Mouse (Mus musculus) G1E (cell line): Measurements from ENCODE around the gene Ryr1.
A peak's percentile ranks its signal among the peaks of the same experiment; 100 is the strongest.

Source experiments
- CTCF ChIP-seq: IDR thresholded peaks from 2 replicates; pipeline ENCODE4 v1.5.1; 2012; ENCODE audit warnings: low read depth, low read length, inconsistent platforms, mixed read lengths
- GATA1 ChIP-seq: IDR thresholded peaks from 2 replicates; pipeline ENCODE4 v1.6.1; 2012; ENCODE audit warnings: borderline replicate concordance, low read length, inconsistent platforms, mixed read lengths
- POLR2AphosphoS5 ChIP-seq: IDR thresholded peaks from 2 replicates; pipeline ENCODE4 v1.6.1; 2012; ENCODE audit warnings: low read depth, low read length, inconsistent platforms; ENCODE audit not compliant: insufficient replicate concordance
- TAL1 ChIP-seq: conservative IDR thresholded peaks from 2 replicates; pipeline ENCODE4 v1.6.1; 2012; ENCODE audit warnings: low read depth, low read length, inconsistent platforms, mixed read lengths

GRCm38 (mm10) chr7:29050797-29051196 lies 74.2 kb downstream of the Ryr1 start:
- peak; percentile 72 for TF ChIP-seq CTCF
- TF ChIP-seq TAL1 = no peak
- no peak for TF ChIP-seq GATA1
- TF ChIP-seq POLR2AphosphoS5 = no peak
